Mouse (Mus musculus) CD4-positive, CD25-positive, alpha-beta regulatory T cell, adult 2 months (primary cell): Measurements from ENCODE around the gene Clip3.
A peak's percentile ranks its signal among the peaks of the same experiment; 100 is the strongest.

Source experiments
- DNase-seq: peaks from one replicate; pipeline ENCODE4 v3.0.0-alpha.2; 2012; ENCODE audit warnings: low read depth, low spot score

Clip3 gene

GRCm38 (mm10) chr7:30291215-30292131 is at the start of gene Clip3:
Clip3 (plus strand) TSS chr7:30291728.
- DNase-seq, result peak; percentile 63

- DNase-seq, result no peak
Measured at GRCm38 (mm10) chr7:30251956-30252954, 39.3 kb upstream of the Clip3 start.

DNA sequence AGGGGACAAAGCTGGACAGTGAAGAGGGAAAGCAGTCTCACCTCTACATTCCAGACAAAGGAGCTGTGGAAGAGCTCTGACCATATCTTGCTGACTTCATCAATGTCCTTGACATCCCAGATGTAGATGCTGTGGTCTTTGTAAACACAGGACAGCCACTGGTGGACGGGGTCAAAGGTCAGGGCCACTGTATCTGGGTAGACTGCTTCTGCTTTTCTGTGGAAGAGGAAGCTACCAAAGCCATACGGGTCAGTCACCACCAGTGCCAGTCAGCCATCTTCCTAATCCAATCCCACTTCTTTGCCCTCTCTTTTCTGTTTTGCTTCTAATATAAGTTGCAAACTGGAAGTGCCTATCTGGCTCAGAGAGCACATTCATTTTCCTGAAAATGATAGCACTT is 26.5 kb upstream of the Clip3 start:
- no peak for DNase-seq

DNA sequence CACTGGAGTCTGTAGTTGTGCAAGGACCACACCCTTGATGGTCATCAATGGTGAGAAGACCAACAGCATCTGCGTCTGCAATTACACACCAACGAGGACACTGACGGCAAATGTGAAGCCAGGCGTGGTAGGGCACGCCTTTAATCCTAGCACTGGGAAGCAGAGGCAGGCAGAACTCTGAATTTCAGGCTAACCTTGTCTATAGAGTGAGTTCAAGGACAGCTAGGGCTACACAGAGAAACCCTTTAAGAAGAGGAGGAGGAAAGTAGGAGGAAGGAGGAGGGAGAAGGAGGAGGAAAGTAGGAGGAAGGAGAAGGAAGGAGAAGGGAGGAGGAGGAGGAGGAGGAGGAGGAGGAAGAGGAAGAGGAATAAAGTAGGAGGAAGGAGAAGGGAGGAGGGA is 26.0 kb upstream of the Clip3 start:
- DNase-seq, result no peak

- no peak for DNase-seq
Measured at GRCm38 (mm10) chr7:30265935-30266334, 25.6 kb upstream of the Clip3 start.

- no peak for DNase-seq
Measured at GRCm38 (mm10) chr7:30266780-30267179, 24.7 kb upstream of the Clip3 start.

GRCm38 (mm10) chr7:30269641-30270040 is 21.9 kb upstream of the Clip3 start:
- no peak for DNase-seq

DNA sequence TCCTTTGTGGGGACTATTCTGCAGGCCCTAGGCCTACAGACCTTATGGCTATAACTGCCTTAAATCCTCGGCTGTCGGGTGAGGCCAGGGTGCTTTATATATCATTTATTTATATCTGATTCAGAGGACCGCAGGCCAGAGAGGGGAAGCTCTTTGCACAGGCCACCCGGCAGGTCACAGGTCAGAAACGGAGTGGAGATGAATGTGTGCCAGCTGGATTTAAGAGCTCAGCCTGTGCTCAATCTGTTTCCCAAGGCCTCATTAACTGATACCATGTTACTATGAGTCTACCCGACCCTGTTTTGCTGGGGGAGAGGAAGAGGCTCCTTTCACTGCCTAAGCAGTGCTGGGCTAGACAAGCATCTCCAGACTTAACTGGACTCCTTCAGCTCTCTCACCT is 17.1 kb upstream of the Clip3 start:
- no peak for DNase-seq

DNA sequence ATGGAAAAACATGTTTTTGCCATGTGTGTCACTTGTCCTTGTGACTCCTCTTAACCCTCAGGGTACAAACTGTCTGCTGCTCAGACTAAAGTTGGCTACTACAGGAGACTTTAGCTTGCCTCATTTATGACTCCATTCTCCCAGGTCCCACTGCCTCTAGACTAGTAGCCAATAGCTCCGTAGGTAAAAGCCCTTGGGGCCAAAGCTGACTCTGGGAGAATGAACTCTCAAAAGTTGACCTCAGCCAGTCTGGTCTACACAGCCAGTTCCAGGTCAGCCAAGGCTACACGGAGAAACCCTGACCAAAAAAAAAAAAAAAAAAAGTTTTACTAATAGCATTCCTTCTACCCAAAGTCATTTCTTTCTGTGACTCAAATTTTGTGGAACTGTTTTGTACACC is 12.6 kb upstream of the Clip3 start:
- no peak for DNase-seq

DNA sequence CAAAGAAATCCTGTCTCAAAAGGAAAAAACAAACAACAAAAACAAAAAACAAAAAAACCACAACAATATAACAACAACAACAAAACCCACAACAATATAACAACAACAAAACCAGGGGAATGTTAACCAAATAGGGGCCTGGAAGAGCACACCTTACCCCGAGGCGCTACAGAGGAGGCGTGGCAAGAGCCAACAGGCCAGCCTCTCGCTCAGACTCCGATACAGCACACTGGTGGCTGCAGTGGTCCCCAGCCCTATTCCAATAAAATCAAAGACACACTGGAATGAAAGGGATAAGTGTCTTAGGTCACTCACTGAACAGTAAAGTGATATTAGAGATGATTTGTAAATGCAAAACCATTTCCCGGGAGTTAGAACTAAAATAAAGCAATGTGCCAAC is 12.0 kb upstream of the Clip3 start:
- DNase-seq, result no peak

- peak; percentile 95 for DNase-seq
Measured at GRCm38 (mm10) chr7:30279951-30280669, 11.4 kb upstream of the Clip3 start, which contains the start of the genes Thap8 and Wdr62. Thap8 (plus strand) TSS chr7:30280094. Wdr62 (minus strand) TSS chr7:30280419.

GRCm38 (mm10) chr7:30280670-30281138 is 10.8 kb upstream of the Clip3 start:
- DNase-seq, result peak; percentile 92

GRCm38 (mm10) chr7:30281522-30281921 is 10.0 kb upstream of the Clip3 start:
- DNase-seq, result no peak

DNA sequence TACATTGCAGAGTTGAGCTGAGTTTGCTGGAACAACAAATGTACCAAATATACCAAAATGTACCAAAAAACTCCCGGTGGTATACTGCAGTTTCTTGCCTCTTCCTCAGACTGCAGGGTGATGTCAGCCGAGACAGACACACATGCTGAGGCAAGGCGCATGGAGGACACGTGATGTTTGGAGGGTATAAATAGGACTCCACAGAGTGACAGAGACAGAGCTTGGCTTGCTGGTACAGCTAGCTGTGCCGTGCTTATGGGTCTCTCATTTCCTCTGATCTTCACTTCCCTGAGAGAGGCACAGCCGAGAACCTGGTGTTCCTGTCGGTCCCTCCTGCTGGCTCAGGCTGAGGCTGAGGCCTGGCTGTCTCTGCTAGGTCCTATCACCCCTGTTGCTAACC is 8.8 kb upstream of the Clip3 start:
- DNase-seq, result no peak

DNA sequence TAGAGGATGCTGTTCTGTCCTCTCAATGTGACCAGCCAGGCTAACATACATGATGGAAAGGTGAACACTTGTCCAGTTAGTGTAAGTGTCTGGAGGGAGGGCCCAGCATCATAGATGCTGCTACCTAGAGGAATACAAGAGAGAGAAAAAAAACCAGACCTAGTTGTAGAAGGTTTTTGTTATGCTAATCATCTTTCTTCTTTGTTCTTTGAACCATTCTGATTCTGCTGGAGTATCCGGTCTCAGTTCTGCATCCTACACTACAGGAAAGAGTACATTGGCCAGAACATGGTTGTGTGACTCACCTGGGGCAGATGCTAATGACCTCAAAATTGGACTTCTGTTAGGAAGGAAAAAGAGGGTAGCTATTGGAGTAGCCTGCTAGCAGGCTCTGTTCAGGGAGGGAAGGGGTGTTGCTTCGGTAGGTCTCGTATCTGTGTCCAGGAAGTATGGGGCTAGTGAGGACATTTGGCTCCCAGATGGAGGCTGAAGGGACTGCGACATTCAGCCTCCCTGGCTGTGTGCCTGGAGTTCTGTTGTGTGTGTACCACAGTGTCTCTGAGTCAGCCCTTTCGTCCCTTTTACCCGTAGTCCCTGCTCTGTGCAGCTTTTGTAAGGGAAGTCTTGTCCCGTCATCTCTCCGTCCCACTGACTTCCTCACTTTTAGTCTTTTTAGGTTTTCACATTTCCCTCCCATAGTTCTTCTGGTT is 4.7 kb upstream of the Clip3 start:
- no peak for DNase-seq

- no peak for DNase-seq
Measured at GRCm38 (mm10) chr7:30288046-30288445, 3.5 kb upstream of the Clip3 start.

DNA sequence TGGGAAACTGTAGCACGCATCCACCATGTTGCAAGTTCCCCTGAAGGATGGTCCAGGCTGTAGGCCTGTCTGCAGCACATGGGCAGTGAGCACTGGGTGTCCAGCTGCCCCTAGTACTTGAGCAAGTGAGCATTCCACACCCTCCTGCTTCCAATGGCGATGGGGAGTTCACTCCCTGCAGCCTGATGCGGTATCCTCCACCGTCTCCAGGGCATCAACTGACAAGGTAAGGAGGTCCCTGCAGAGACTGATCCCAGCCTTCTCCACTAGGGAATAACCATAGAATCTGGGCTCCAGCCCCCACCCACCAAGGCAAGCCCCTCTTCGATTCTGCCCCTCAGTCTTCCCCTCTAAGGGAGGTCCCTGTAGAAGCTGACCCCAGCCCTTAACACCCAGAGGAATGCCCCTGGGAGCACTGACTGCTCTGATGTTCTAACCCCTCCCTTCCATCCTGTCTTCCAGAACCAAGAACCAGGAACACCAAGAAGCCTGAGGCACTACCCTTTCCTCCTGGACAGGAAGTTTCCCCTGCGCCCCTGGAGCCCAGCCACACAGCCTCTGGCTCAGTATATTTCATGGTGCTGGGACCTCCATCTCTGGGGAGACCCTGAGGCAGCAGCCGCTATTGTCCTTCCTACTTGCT is 2.3 kb upstream of the Clip3 start:
- DNase-seq, result no peak

- no peak for DNase-seq
Measured at GRCm38 (mm10) chr7:30289714-30290399, 1.7 kb upstream of the Clip3 start.

- DNase-seq, result no peak
Measured at GRCm38 (mm10) chr7:30293795-30294194, 2.3 kb downstream of the Clip3 start.

GRCm38 (mm10) chr7:30294296-30294695 is 2.8 kb downstream of the Clip3 start:
- no peak for DNase-seq
